Mouse (Mus musculus): ENCODE measurements around the gene Clrn2.

DNA sequence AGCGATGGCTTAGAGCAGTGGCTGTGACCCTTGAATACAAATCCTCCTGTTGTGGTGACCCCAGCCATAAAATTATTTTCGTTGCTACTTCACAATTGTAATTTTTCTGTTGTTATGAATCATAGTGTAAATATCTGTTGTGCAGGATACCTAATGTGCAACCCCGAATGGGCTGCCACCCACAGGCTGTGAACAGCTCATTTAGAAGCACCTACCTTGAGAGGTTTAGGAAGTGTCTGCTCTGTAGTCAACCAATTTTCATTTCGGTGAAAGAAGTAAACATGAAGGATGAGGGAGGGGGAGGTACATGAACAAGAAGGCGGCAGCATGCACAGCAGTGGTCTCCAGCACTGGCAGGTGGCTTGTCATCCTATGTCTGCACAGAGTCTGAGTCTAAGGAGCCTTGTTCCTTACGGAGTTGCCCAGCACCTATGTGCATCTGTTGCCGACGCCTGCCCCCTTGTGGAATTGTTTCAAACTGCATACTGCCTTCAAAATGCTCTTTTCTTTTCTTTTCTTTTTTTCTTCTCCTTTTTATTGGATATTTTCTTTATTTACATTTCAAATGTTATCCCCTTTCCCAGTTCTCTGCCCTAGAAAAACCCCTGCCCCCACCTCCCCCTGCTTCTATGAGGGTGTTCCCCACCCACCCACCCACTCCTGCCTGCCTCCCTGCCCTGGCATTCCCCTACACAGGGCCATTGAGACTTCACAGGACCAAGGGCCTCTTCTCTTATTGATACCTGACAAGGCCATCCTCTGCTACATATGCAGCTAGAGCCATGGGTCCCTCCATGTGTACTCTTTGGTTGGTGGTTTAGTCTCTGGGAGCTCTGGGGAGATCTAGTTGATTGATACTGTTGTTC lies 29.3 kb upstream of the Clrn2 start:
- TF ChIP-seq CTCF (IDR thresholded peaks at IDR 0.05; ENCODE audit: low read depth) (peak; percentile 81), EP300 (IDR thresholded peaks at IDR 0.05; ENCODE audit: low read depth) (no peak)
